Mouse (Mus musculus): ENCODE data around the gene Adamts1. TPM values are rescaled to one million over a fixed set of nuclear protein-coding genes. Genes with fewer than 3 reads are reported as not detected.

The Adamts1 gene
- polyA plus RNA-seq, 2 experiments = 3.9 to 4.2 TPM

GRCm38 (mm10) chr16:85797161-85797560 lies 5.8 kb downstream of the Adamts1 start:
- Histone ChIP-seq H3K9ac (replicated peaks) (no peak overlapping the region), H3K36me3 (replicated peaks; ENCODE audit: control insufficient read depth, insufficient read depth, low read depth) (no peaks in the 10 kb centered on the region), H3K27me3 (ENCODE audit: control insufficient read depth, insufficient read depth, low read length) (peaks cover 12% of the 10 kb centered on the region), H3K27ac (no peak overlapping the region), H3K9me3 (ENCODE audit: control insufficient read depth, low read length) (no peaks in the 10 kb centered on the region), H3K4me1 (replicated peaks; ENCODE audit: control insufficient read depth in 2 of 2, insufficient read depth in 2 of 2, low read length in 1 of 2) (no peaks in the 10 kb centered on the region), H3K4me3 (ENCODE audit: insufficient read depth in 1 of 2, low read depth in 2 of 2, low read length in 2 of 2) (no peak overlapping the region), H3K4me2 (ENCODE audit: low read depth) (no peak overlapping the region)
- 66% methylated on average over 4 of the region's 4 CpGs for WGBS (ENCODE audit: insufficient replicate concordance)
- no peak for TF ChIP-seq CTCF (IDR thresholded peaks at IDR 0.05; ENCODE audit: low read depth)
- no peak for TF ChIP-seq EP300 (IDR thresholded peaks at IDR 0.05; ENCODE audit: low read depth)
- ATAC-seq (ENCODE audit: insufficient read depth) (no peak), DNase-seq (ENCODE audit: low read depth in 3 of 3, low spot score in 3 of 3) (no peak)

- Histone ChIP-seq H3K9me3 (ENCODE audit: control insufficient read depth, low read length) (no peaks in the 10 kb centered on the region), H3K4me3 (ENCODE audit: insufficient read depth in 1 of 2, low read depth in 2 of 2, low read length in 2 of 2) (no peak overlapping the region), H3K27me3 (ENCODE audit: control insufficient read depth, insufficient read depth, low read length) (no peaks in the 10 kb centered on the region; the same call in 1 of the 2 replicates), H3K27ac (no peak overlapping the region), H3K4me2 (ENCODE audit: low read depth) (no peak overlapping the region), H3K4me1 (replicated peaks; ENCODE audit: control insufficient read depth in 2 of 2, insufficient read depth in 2 of 2, low read length in 1 of 2) (no peaks in the 10 kb centered on the region), H3K36me3 (replicated peaks; ENCODE audit: control insufficient read depth, insufficient read depth, low read depth) (no peaks in the 10 kb centered on the region), H3K9ac (replicated peaks) (no peak overlapping the region)
- 69% methylated on average over 7 of the region's 7 CpGs for WGBS (ENCODE audit: insufficient replicate concordance)
- ATAC-seq (ENCODE audit: insufficient read depth) (no peak), DNase-seq (ENCODE audit: low read depth in 3 of 3, low spot score in 3 of 3) (no peak)
- TF ChIP-seq EP300 (IDR thresholded peaks at IDR 0.05; ENCODE audit: low read depth) (no peak), CTCF (IDR thresholded peaks at IDR 0.05; ENCODE audit: low read depth) (no peak)
These were observed 7.2 kb downstream of the Adamts1 start for GRCm38 (mm10) chr16:85795731-85796130.

GRCm38 (mm10) chr16:85793166-85793830 lies 9.6 kb downstream of the Adamts1 start:
- H3K27ac ChIP-seq = no peak overlapping the region
- DNase-seq (ENCODE audit: low read depth in 3 of 3, low spot score in 3 of 3) (no peak), ATAC-seq (ENCODE audit: insufficient read depth) (no peak)
- H3K4me3 ChIP-seq (ENCODE audit: insufficient read depth in 1 of 2, low read depth in 2 of 2, low read length in 2 of 2) = no peak overlapping the region
- no peaks in the 10 kb centered on the region for H3K27me3 ChIP-seq (ENCODE audit: control insufficient read depth, insufficient read depth, low read length)
- no peak for TF ChIP-seq CTCF (IDR thresholded peaks at IDR 0.05; ENCODE audit: low read depth)
- TF ChIP-seq EP300 (IDR thresholded peaks at IDR 0.05; ENCODE audit: low read depth) = no peak
- no peak overlapping the region for H3K9ac ChIP-seq (replicated peaks)
- no peaks in the 10 kb centered on the region for H3K36me3 ChIP-seq (replicated peaks; ENCODE audit: control insufficient read depth, insufficient read depth, low read depth)
- WGBS (ENCODE audit: insufficient replicate concordance) = 65% methylated on average over 4 of the region's 4 CpGs
- H3K4me1 ChIP-seq (replicated peaks; ENCODE audit: control insufficient read depth in 2 of 2, insufficient read depth in 2 of 2, low read length in 1 of 2) = no peaks in the 10 kb centered on the region
- no peak overlapping the region for H3K4me2 ChIP-seq (ENCODE audit: low read depth)
- H3K9me3 ChIP-seq (ENCODE audit: control insufficient read depth, low read length) = no peaks in the 10 kb centered on the region

GRCm38 (mm10) chr16:85781076-85781475 lies 21.8 kb downstream of the Adamts1 start:
- no peak for TF ChIP-seq CTCF (IDR thresholded peaks at IDR 0.05; ENCODE audit: low read depth)
- H3K4me1 ChIP-seq (replicated peaks; ENCODE audit: control insufficient read depth in 2 of 2, insufficient read depth in 2 of 2, low read length in 1 of 2) = no peaks in the 10 kb centered on the region
- no peaks in the 10 kb centered on the region for H3K9me3 ChIP-seq (ENCODE audit: control insufficient read depth, low read length)
- no peak overlapping the region for H3K27ac ChIP-seq
- ATAC-seq (ENCODE audit: insufficient read depth) (no peak), DNase-seq (ENCODE audit: low read depth in 3 of 3, low spot score in 3 of 3) (no peak)
- H3K4me3 ChIP-seq (ENCODE audit: insufficient read depth in 1 of 2, low read depth in 2 of 2, low read length in 2 of 2) = no peak overlapping the region
- H3K4me2 ChIP-seq (ENCODE audit: low read depth) = no peak overlapping the region
- H3K27me3 ChIP-seq (ENCODE audit: control insufficient read depth, insufficient read depth, low read length) = no peaks in the 10 kb centered on the region
- no peaks in the 10 kb centered on the region for H3K36me3 ChIP-seq (replicated peaks; ENCODE audit: control insufficient read depth, insufficient read depth, low read depth)
- no peak overlapping the region for H3K9ac ChIP-seq (replicated peaks)
- 42% methylated on average over 2 of the region's 2 CpGs for WGBS (ENCODE audit: insufficient replicate concordance)

- Histone ChIP-seq H3K27ac (no peak overlapping the region), H3K9ac (replicated peaks) (no peak overlapping the region), H3K36me3 (replicated peaks; ENCODE audit: control insufficient read depth, insufficient read depth, low read depth) (no peaks in the 10 kb centered on the region), H3K4me2 (ENCODE audit: low read depth) (no peak overlapping the region), H3K4me1 (replicated peaks; ENCODE audit: control insufficient read depth in 2 of 2, insufficient read depth in 2 of 2, low read length in 1 of 2) (no peaks in the 10 kb centered on the region), H3K9me3 (ENCODE audit: control insufficient read depth, low read length) (no peaks in the 10 kb centered on the region), H3K27me3 (ENCODE audit: control insufficient read depth, insufficient read depth, low read length) (no peaks in the 10 kb centered on the region), H3K4me3 (ENCODE audit: insufficient read depth in 1 of 2, low read depth in 2 of 2, low read length in 2 of 2) (no peak overlapping the region)
- no peak for DNase-seq (ENCODE audit: low read depth in 3 of 3, low spot score in 3 of 3)
- no peak for ATAC-seq (ENCODE audit: insufficient read depth)
- TF ChIP-seq CTCF (IDR thresholded peaks at IDR 0.05; ENCODE audit: low read depth) (no peak; the same call in 1 of the 2 replicates), EP300 (IDR thresholded peaks at IDR 0.05; ENCODE audit: low read depth) (no peak)
These were observed 23.1 kb downstream of the Adamts1 start for GRCm38 (mm10) chr16:85779775-85780174.
